Mouse (Mus musculus) frontal cortex, adult 2 months (tissue): ENCODE results near the gene Pacsin2. TPM values are rescaled to one million over a fixed set of nuclear protein-coding genes. Genes with fewer than 3 reads are reported as not detected.
"Not testable (repeated sequence)": the region's sequence is repeated elsewhere in the genome, so short reads cannot be mapped to it uniquely, and the experiment has no call there.

Source experiments
- DNase-seq, 2 experiments: peaks; one replicate each; pipeline ENCODE4 v3.0.0; 2022; ENCODE audit warnings: low spot score in 1 of 2; ENCODE audit errors: extremely low spot score in 1 of 2
- polyA plus RNA-seq: library from polyadenylated mRNA; depleted of rRNA; stranded (reverse); fragments of >200 nt; gene quantifications from 2 replicates; pipeline ENCODE4 v1.2.3, GENCODE M21; 2012; rRNA removed

Gene Pacsin2
- polyA plus RNA-seq, result 231 and 243 TPM in 2 replicates

DNA sequence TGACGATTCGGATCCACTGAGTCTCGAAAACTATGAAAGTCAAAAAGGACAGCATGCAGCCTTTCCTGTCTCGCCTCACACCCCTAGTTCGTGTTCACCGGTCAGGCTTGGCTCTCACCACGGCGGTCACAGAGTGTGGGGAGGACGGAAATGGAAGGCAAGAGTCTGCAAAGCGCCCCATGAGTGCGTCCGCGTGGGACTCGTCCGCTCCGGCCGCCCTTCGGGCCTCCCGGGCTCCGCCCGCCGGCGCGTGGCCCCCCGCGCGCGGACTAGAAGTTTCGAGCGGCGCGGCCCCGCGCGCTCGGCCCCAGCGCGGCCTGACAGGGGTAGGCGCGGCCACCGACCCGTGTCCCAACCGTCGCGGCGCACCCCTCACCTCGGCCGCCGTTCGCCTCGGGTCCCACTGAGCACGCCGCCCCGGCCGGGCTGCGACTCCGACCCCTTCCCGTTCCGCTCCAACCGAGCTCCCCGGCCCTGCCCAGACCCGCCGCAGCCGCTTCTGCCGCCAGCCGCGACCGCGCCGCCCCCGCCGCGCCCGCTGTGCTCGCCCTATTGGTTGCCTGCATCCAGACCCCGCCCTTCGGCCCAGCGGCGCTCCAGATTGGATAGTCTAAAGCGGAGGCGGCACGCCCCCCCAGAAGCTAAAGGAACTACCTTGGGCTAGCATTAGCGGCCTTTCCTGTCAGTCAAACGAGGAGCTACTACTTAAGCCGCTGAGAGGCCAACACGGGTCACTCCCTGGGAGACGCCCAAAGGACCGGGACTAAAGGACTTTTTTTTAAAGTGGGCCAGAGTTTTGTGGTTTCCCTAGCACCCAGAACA lies at the start of gene Pacsin2:
TSS of gene Pacsin2 (minus strand) at position 524 of the 822 bp plus-strand sequence.
- peak; percentile 94 to 97 for DNase-seq

- no peak for DNase-seq
Measured at GRCm38 (mm10) chr15:83512489-83513281, 48.3 kb upstream of the Pacsin2 start.

DNA sequence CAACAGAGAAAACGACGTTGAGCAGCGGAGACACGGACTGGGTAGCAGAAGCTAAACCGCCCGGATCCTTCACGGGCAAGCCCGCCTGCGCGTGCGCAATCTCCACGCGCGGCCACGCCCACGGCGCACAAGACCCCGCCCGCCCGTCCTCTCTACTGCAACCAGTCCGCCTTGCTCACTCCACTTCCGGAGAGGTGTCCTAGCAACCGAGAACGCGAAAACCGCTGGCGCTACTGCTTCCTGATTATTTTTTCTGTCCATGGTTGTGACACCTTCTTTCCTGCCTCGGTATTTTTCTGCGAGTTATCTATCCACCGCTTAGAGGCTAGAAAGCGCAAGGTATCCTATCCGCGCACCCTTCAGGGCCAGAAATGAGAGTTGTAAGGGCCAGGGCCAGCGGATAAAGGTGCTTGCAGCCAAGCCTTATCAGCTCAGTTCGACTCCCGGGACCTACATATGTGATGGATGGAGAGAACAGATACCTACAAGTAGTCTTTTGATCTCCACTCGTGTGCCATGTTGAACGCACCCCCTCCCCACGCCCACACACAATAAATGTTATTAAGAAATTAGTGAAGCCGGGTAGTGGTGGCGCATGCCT lies 46.5 kb upstream of the Pacsin2 start, which contains the start of gene Ttll1:
TSS of gene Ttll1 (minus strand) at position 89 of the 601 bp plus-strand sequence.
- DNase-seq, result peak; percentile 88 to 96

GRCm38 (mm10) chr15:83509950-83510804 lies 45.8 kb upstream of the Pacsin2 start:
- DNase-seq, result no peak

DNA sequence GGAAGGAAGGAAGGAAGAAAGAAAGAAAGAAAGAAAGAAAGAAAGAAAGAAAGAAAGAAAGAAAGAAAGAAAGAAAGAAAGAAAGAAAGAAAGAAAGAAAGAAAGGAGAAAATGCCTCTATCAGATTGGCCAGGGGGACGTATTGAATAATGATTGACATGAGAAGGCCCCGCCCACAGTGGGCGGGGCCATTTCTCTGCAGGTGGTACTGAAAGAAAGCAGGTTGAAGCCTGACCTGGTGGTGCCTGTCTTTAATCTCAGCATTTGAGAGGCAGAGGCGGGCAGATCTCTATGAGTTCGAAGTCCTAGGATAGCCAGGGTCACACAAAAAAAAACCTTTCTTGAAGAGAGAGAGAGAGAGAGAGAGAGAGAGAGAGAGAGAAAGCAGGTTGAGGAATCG lies 37.1 kb upstream of the Pacsin2 start:
- DNase-seq, result not testable (repeated sequence)

DNA sequence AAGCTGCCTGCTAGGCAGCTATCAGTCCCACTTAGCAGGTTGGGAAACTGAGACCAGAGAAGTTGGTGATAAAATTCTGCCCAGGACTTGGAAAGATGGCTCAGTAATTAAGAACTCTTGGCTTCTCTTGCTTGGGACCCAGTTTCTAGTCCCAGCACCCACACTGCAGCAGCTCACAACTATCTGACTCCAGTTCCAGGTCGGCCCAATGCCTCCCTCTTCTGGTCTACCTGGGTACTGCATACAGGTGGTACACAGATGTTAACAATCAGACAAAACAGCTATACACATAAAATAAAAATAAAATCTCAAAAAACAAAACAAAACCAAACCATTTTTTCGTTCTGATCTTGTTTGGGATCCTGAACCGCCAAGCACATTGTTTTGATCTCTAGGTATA lies 35.9 kb upstream of the Pacsin2 start:
- DNase-seq, result peak in 1 of 2 experiments; percentile 25

DNA sequence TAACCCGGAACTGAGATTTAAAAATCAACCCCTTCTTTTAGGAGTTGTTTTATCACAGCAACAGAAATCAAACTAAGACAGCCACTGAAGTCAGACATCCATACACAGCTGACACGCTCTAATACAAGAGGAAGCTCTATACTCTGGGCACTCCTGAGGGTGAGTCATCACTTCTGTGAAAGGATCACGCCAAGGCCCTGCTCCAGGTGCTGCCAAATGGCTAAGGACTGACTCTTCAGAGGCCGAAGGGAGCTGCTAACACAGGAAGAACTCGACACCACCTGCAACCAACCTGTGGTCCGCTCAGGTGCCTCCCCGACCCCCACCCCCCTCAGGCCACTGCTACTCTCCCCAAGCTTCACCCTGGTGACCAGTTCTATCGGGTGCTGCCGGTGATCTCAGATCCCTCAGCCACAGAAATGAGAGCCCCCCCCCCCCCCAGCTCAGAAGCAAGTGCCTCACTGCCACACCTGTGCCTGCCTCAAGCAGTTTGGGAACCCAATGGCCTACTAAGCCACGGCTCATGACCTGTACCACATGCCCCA lies 34.9 kb upstream of the Pacsin2 start:
- DNase-seq, result no peak

- no peak for DNase-seq
Measured at GRCm38 (mm10) chr15:83497299-83497698, 32.9 kb upstream of the Pacsin2 start.

- no peak for DNase-seq
Measured at GRCm38 (mm10) chr15:83495787-83496367, 31.5 kb upstream of the Pacsin2 start.

DNA sequence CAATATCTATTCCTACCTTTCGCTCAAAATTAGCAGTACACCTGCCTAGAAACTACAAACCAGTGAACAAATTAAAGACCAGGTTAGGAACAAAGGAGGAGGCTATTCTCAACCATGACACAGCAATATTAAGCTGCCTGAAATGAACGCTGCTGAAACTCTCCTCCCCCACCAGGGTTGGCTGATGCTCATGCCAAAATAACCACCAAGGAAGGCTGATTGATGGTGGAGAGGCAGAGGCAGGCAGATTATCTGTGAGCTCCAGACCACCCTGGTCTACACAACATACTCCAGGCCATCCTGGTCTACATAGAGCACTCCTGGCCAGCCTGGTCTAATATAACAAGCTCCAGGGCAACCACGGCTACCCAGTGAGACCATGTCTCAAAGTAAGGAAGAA lies 30.8 kb upstream of the Pacsin2 start:
- no peak for DNase-seq

DNA sequence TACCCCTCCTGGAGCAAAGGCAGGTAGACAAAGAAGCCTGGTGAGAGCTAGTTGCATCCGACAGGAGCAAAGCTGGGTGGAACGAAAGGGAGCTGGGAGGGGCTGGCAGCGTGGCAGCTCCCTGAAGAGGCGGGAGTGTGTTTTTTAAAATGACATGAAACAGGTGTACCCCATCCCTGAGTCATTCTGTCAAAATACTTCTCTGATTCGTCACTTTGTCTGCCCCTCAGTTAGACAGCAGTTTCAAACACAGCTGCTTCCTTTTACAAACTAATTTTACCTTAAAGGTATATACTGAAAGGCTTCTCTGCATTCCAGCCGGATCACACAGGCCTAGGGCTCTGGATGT lies 30.1 kb upstream of the Pacsin2 start:
- DNase-seq, result no peak

- DNase-seq, result no peak
Measured at GRCm38 (mm10) chr15:83493856-83494571, 29.6 kb upstream of the Pacsin2 start.

- DNase-seq, result no peak
Measured at GRCm38 (mm10) chr15:83491891-83492290, 27.5 kb upstream of the Pacsin2 start.

- no peak for DNase-seq
Measured at GRCm38 (mm10) chr15:83489471-83489870, 25.1 kb upstream of the Pacsin2 start.

GRCm38 (mm10) chr15:83487477-83488115 lies 23.2 kb upstream of the Pacsin2 start:
- peak in 1 of 2 experiments; percentile 24 for DNase-seq

DNA sequence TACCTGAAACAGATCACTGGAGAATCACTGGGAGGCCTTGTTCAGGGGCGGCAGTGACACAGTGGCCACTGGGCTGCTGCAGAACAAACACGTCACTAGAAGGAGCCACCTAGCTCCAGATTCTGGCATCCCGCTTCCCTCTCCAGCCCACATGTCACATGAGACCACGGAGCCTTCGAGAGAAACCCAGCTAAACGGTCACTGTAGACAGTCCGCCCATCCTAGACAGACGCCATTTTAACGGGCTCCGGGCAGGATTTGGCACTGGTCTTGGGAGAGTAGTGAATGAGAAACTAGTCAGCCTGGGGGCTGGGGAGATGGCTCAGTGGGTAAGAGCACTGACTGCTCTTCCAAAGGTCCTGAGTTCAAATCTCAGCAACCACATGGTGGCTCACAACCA lies 19.9 kb upstream of the Pacsin2 start:
- no peak for DNase-seq

- DNase-seq, result peak in 1 of 2 experiments; percentile 28
Measured at GRCm38 (mm10) chr15:83483482-83483881, 19.1 kb upstream of the Pacsin2 start.

DNA sequence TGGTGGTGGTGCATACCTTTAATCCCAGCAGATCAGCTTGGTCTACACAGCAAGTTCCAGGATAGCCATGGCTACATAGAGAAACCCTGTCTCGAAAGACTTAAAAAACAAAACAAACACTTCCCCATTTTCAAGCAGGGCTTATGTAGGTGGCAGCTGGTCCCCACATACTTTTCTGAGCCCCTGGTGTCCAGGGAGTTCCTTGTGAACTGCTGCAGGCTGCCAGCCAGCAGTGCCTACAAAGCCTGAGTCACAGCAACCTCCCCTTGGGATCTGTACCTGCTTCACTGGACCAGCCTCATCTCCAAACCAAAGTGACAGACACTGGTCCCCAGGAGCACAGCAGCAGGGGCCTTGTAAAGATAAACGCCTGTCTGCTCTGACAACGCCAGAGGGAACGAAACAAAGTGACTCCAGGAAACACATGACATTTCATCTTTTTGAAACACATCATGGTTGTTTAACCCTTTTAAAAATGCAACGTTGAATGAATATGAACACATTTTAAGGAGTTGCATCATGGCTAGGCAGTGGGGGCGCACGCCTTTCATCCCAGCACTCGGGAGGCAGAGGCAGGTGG lies 18.3 kb upstream of the Pacsin2 start:
- DNase-seq, result no peak
